Comparison of ENCODE assay signal across 11 mouse cellular contexts in the genomic region with DNA sequence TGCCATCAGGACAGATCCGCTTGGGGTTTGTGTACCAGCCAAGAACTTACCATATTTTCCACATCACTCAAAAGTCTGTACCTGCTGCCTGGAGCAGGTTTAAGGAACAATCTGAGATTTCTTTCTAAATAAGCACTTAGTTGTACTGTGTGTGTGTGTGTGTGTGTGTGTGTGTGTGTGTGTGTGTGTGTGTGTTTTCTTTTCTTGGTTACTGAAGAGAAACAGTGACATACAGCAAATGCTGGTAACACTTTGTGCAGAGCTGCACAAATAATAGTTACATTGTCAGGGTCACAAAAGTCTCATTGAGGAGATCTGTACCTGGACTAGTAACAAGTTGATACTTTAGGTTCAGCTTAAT.
DNase-seq lines count a peak whose midpoint lies in the region; ATAC-seq lines count a peak whose summit lies in the region.
"Had no signal": no experiment of that assay in that cellular context is flagged by ENCODE, and none has a peak within 500 bp of the region (broad histone marks: within the 10 kb centered on the region; RNA-seq: fewer than 3 reads in every experiment).

No protein-coding gene starts in this region.

- H3K4me2 ChIP-seq in embryonic facial prominence, embryonic 15.5 days (replicated peaks), result no peak overlapping the region
- peak overlapping the region; percentile 40 for H3K4me2 ChIP-seq in forebrain, embryonic 16.5 days (ENCODE audit: low read length)
- H3K4me2 ChIP-seq in limb, embryonic 15.5 days, result no peak overlapping the region
- H3K4me2 ChIP-seq in neural tube, embryonic 13.5 days, result peak overlapping the region; percentile 46
- H3K4me2 ChIP-seq: heart, embryonic 13.5 days; lung, embryonic 14.5 days; stomach, embryonic 15.5 days had no signal

- no peak overlapping the region for H3K4me3 ChIP-seq in embryonic facial prominence, embryonic 15.5 days (replicated peaks)
- no peak overlapping the region for H3K4me3 ChIP-seq in forebrain, embryonic 16.5 days (replicated peaks; ENCODE audit: low read length)
- H3K4me3 ChIP-seq in limb, embryonic 15.5 days, result no peak overlapping the region
- H3K4me3 ChIP-seq in neural tube, embryonic 13.5 days, result no peak overlapping the region
- H3K4me3 ChIP-seq: heart, embryonic 13.5 days; stomach, embryonic 15.5 days had no signal

- 68% methylated on average over 1 of the region's 1 CpGs for WGBS in embryonic facial prominence, embryonic 15.5 days
- WGBS in forebrain, embryonic 16.5 days, result 43% methylated on average over 1 of the region's 1 CpGs
- WGBS in limb, embryonic 15.5 days, result 74% methylated on average over 1 of the region's 1 CpGs
- WGBS in neural tube, embryonic 13.5 days, result 33% methylated on average over 1 of the region's 1 CpGs

- H3K27ac ChIP-seq in embryonic facial prominence, embryonic 15.5 days (replicated peaks), result 0 out of 2 replicates have a peak overlapping the region, but pooled peaks have one; percentile 7
- no peak overlapping the region; the same call in 1 of the 2 replicates for H3K27ac ChIP-seq in forebrain, embryonic 16.5 days (ENCODE audit: low read length)
- H3K27ac ChIP-seq in limb, embryonic 15.5 days, result peak overlapping the region; percentile 50; the same call in 1 of the 2 replicates
- peak overlapping the region; percentile 28; the same call in 1 of the 2 replicates for H3K27ac ChIP-seq in neural tube, embryonic 13.5 days (replicated peaks)
- H3K27ac ChIP-seq: heart, embryonic 13.5 days; stomach, embryonic 15.5 days had no signal

- no peak for ATAC-seq in embryonic facial prominence, embryonic 15.5 days (ENCODE audit: insufficient number of reproducible peaks, low FRiP score, low TSS enrichment, low read depth)
- no peak for ATAC-seq in forebrain, embryonic 16.5 days
- ATAC-seq in limb, embryonic 15.5 days (ENCODE audit: insufficient number of reproducible peaks, low FRiP score, low TSS enrichment, low read depth), result no peak
- ATAC-seq in neural tube, embryonic 13.5 days (ENCODE audit: low read depth), result no peak
- no peak for ATAC-seq in megakaryocyte, adult 5-6 weeks (ENCODE audit: poor library complexity, severe bottlenecking)

- no peak for DNase-seq in layer of hippocampus, adult 18-20 months (ENCODE audit: low spot score in 2 of 2)
- DNase-seq in left cerebral cortex, adult 11 months (ENCODE audit: low spot score), result no peak
- DNase-seq: lung, embryonic 14.5 days; thymus, postnatal 4 days had no signal

- no peaks in the 10 kb centered on the region for H3K36me3 ChIP-seq in embryonic facial prominence, embryonic 15.5 days
- H3K36me3 ChIP-seq in forebrain, embryonic 16.5 days (ENCODE audit: control insufficient read depth, insufficient read depth), result no peaks in the 10 kb centered on the region
- H3K36me3 ChIP-seq in limb, embryonic 15.5 days, result no peaks in the 10 kb centered on the region
- no peaks in the 10 kb centered on the region for H3K36me3 ChIP-seq in neural tube, embryonic 13.5 days
- H3K36me3 ChIP-seq: heart, embryonic 13.5 days; stomach, embryonic 15.5 days had no signal

- peaks cover 19% of the 10 kb centered on the region for H3K4me1 ChIP-seq in embryonic facial prominence, embryonic 15.5 days
- peaks cover 28% of the 10 kb centered on the region for H3K4me1 ChIP-seq in forebrain, embryonic 16.5 days (replicated peaks; ENCODE audit: control insufficient read depth, insufficient read depth, low read length)
- H3K4me1 ChIP-seq in limb, embryonic 15.5 days, result peaks cover 38% of the 10 kb centered on the region
- H3K4me1 ChIP-seq in neural tube, embryonic 13.5 days (replicated peaks), result peaks cover 28% of the 10 kb centered on the region

- H3K27me3 ChIP-seq in embryonic facial prominence, embryonic 15.5 days, result no peaks in the 10 kb centered on the region
- H3K27me3 ChIP-seq in forebrain, embryonic 16.5 days (replicated peaks; ENCODE audit: control insufficient read depth, insufficient read depth, low read length), result no peaks in the 10 kb centered on the region
- H3K27me3 ChIP-seq in limb, embryonic 15.5 days, result no peaks in the 10 kb centered on the region
- no peaks in the 10 kb centered on the region for H3K27me3 ChIP-seq in neural tube, embryonic 13.5 days
- H3K27me3 ChIP-seq: stomach, embryonic 15.5 days had no signal

- H3K9ac ChIP-seq in embryonic facial prominence, embryonic 15.5 days, result no peak overlapping the region
- H3K9ac ChIP-seq in forebrain, embryonic 16.5 days (replicated peaks; ENCODE audit: low read depth, low read length), result no peak overlapping the region
- H3K9ac ChIP-seq in limb, embryonic 15.5 days, result no peak overlapping the region
- H3K9ac ChIP-seq in neural tube, embryonic 13.5 days, result peak overlapping the region; percentile 47
- H3K9ac ChIP-seq: heart, embryonic 13.5 days; lung, embryonic 14.5 days; stomach, embryonic 15.5 days had no signal

- no peaks in the 10 kb centered on the region for H3K9me3 ChIP-seq in embryonic facial prominence, embryonic 15.5 days (replicated peaks)
- no peaks in the 10 kb centered on the region for H3K9me3 ChIP-seq in forebrain, embryonic 16.5 days (ENCODE audit: control insufficient read depth, low read length)
- H3K9me3 ChIP-seq in limb, embryonic 15.5 days, result no peaks in the 10 kb centered on the region
- no peaks in the 10 kb centered on the region for H3K9me3 ChIP-seq in neural tube, embryonic 13.5 days
- H3K9me3 ChIP-seq: stomach, embryonic 15.5 days had no signal

Comparison
In these comparisons a context has a peak if more than half of its experiments do, and no peak if none do; other contexts are left out.
1. H3K4me2 ChIP-seq: peak in forebrain, embryonic 16.5 days (single experiment) and neural tube, embryonic 13.5 days (single experiment); none in embryonic facial prominence, embryonic 15.5 days (single experiment) and limb, embryonic 15.5 days (single experiment).